Mouse (Mus musculus) heart, embryonic 12.5 days (tissue): ENCODE measurements around the gene Ctf2. TPM values are rescaled to one million over a fixed set of nuclear protein-coding genes. Genes with fewer than 3 reads are reported as not detected.

Source experiments
- ATAC-seq: fragments of 200-750 bp; cut with Nextera tagmentation; 2 replicates; pipeline ENCODE4 v1.8.0; 2017; ENCODE audit warnings: moderate TSS enrichment, moderate library complexity; ENCODE audit not compliant: insufficient number of reproducible peaks, low FRiP score
- H3K27ac ChIP-seq: fragments of 300-500 bp; sonication (generic); 2 replicates; pipeline ENCODE4 v1.5.1; 2016; ENCODE audit warnings: mild to moderate bottlenecking, moderate library complexity; ENCODE audit not compliant: poor library complexity, severe bottlenecking
- H3K27me3 ChIP-seq: fragments of 300-500 bp; sonication (generic); replicated peaks from 2 replicates; pipeline ENCODE4 v1.6.1; 2016; ENCODE audit warnings: mild to moderate bottlenecking, moderate library complexity
- H3K36me3 ChIP-seq: fragments of 300-500 bp; sonication (generic); 2 replicates; pipeline ENCODE4 v1.6.1; 2016; ENCODE audit warnings: mild to moderate bottlenecking, moderate library complexity
- H3K4me1 ChIP-seq: fragments of 300-500 bp; sonication (generic); replicated peaks from 2 replicates; pipeline ENCODE4 v1.6.1; 2016; ENCODE audit warnings: mild to moderate bottlenecking
- H3K4me2 ChIP-seq: fragments of 300-500 bp; sonication (generic); 2 replicates; pipeline ENCODE4 v1.6.1; 2016; ENCODE audit warnings: mild to moderate bottlenecking, moderate library complexity
- H3K4me3 ChIP-seq: fragments of 300-500 bp; sonication (generic); 2 replicates; pipeline ENCODE4 v1.5.1; 2016; ENCODE audit warnings: mild to moderate bottlenecking
- H3K9ac ChIP-seq: fragments of 300-500 bp; sonication (generic); 2 replicates; pipeline ENCODE4 v1.6.1; 2016; ENCODE audit warnings: mild to moderate bottlenecking, moderate library complexity
- H3K9me3 ChIP-seq: fragments of 300-500 bp; sonication (generic); replicated peaks from 2 replicates; pipeline ENCODE4 v1.6.1; 2016; ENCODE audit warnings: mild to moderate bottlenecking, moderate library complexity
- WGBS: fragments of 180-500 bp; shearing (Covaris S2); methylation state at CpG from one replicate; pipeline ENCODE4 v1.1.7; 2016; 5-methylcytosine and 5-hydroxymethylcytosine counted together
- polyA plus RNA-seq: library from polyadenylated mRNA; unstranded; fragments of >200 nt; fragmentation: Nextera tagmentation; extraction: Ambion mirVana; gene quantifications from 2 replicates; pipeline ENCODE4 v1.2.1, GENCODE M21; 2016

Gene Ctf2
- polyA plus RNA-seq, 1 experiment from 2014 or later: not detected

DNA sequence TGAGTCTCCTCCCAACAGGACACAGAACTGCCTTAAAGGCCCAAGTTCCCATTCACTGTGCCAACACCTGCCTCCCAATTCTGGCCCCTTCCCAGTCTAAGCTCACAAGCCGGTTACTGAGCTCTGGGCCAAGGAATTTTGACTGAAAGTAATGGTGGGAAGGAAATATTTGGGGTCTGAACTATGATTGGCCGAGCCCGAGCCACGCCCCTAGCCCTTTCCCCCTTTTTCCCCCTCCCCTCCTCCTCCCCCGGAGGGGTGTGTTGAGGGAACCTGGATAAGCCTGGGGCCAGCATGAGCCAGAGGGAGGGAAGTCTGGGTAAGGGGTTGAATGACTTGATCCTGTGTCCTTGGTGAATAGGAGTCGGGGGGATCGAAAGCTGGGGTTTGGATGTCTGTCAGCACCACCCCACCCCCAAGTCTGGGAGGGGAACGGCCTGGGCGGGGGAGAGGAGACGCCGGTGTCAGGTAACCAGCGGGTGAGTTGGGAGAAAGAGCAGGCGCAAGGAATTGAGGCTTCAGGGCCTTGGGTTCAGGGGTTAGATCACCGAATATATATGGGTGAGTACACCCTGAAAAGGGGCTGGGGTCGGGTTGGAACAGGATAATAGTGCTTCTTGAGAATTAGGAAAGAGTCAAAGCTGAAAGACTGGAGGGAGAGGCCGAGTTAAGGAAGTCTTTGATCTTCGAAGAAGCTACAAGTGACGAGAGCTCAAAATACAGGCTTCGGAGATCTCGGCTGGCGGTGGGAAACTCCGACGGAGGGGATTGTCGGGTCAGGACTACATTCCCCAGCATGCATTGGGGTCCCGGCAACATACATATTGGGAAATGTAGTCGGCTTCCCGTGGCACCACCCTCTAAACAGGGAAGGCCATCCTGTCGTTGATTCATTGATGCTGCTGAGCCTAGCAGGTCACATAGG lies 19.2 kb downstream of the Ctf2 start, which contains the start of gene Ctf1:
TSS of gene Ctf1 (plus strand) at position 276 of the 925 bp plus-strand sequence.
- no peaks in the 10 kb centered on the region for H3K9me3 ChIP-seq
- peak within 1 kb of the TSS; percentile 40 for H3K4me3 ChIP-seq
- peaks cover 26% of the 10 kb centered on the region for H3K4me1 ChIP-seq
- H3K4me2 ChIP-seq: peak within 1 kb of the TSS; percentile 64
- H3K27me3 ChIP-seq: peaks cover 22% of the 10 kb centered on the region; the same call in 1 of the 2 replicates
- H3K9ac ChIP-seq: peak within 1 kb of the TSS; percentile 50
- WGBS: 2% methylated on average over 28 of the region's 28 CpGs
- no peaks in the 10 kb centered on the region for H3K36me3 ChIP-seq
- peak; percentile 39; the same call in 1 of the 2 replicates for ATAC-seq
- peak within 1 kb of the TSS; percentile 55 for H3K27ac ChIP-seq

DNA sequence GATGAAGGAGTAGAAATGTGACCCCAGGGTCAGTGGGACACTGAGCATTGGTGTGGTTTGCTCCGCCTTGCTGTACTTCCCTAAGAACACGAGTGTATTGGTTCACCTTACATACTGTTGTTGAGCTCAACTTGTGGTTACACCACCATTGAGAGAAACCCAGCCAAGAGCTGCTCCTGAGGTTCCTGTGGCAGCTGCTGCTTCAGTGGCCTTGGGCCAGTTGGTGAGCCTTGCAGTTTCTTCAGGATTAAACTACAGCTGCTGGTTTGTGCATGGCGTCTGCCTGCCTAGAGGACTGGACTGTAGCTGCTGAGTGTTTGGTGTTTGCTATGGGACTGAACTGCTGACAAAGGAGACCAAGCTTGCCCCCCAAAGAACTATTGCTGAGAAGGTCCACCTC lies 20.5 kb downstream of the Ctf2 start:
- H3K4me2 ChIP-seq: no peak overlapping the region
- ATAC-seq: no peak
- WGBS: 75% methylated on average over 3 of the region's 3 CpGs

DNA sequence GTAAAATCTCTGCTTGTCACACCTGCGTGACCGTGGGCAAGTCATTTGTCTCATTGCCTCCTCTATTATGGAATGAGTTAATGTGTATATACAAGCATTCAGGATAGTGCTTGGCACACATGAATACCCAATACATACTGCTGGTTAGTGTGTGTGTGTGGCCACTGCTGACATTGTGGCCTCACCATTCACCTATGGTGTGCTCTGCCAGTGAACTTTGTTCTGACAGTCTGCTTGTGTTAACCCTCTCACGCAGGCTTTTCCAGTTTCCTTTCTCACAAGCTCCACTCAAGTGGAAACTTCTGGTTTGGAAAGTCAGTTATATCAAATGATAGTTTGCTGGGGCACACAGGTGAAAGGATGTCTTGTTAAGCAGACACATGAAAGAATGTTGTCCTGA lies 20.9 kb downstream of the Ctf2 start:
- no peak for ATAC-seq
- Histone ChIP-seq H3K27ac (no peak overlapping the region), H3K4me1 (peaks cover 29% of the 10 kb centered on the region), H3K4me3 (no peak overlapping the region), H3K9me3 (no peaks in the 10 kb centered on the region), H3K9ac (no peak overlapping the region), H3K4me2 (no peak overlapping the region), H3K27me3 (peaks cover 10% of the 10 kb centered on the region; the same call in 1 of the 2 replicates), H3K36me3 (peaks cover 6% of the 10 kb centered on the region)
- 86% methylated on average over 3 of the region's 3 CpGs for WGBS

More for the DNA sequence above, 20.5 kb downstream of the Ctf2 start:
- H3K9me3 ChIP-seq: no peaks in the 10 kb centered on the region
- H3K27ac ChIP-seq: no peak overlapping the region
- H3K36me3 ChIP-seq: peaks cover 1% of the 10 kb centered on the region
- H3K4me3 ChIP-seq: no peak overlapping the region
- peaks cover 14% of the 10 kb centered on the region; the same call in 1 of the 2 replicates for H3K27me3 ChIP-seq
- H3K4me1 ChIP-seq: peaks cover 29% of the 10 kb centered on the region
- H3K9ac ChIP-seq: no peak overlapping the region

- Histone ChIP-seq H3K4me2 (peak overlapping the region; percentile 72), H3K27me3 (no peaks in the 10 kb centered on the region), H3K27ac (no peak overlapping the region), H3K9ac (no peak overlapping the region; the same call in 1 of the 2 replicates), H3K36me3 (peaks cover 21% of the 10 kb centered on the region), H3K9me3 (no peaks in the 10 kb centered on the region), H3K4me3 (peak overlapping the region; percentile 74), H3K4me1 (peaks cover 29% of the 10 kb centered on the region)
- WGBS: 76% methylated on average over 5 of the region's 5 CpGs
- ATAC-seq: no peak
Observed at GRCm38 (mm10) chr7:127709261-127709979, 22.5 kb downstream of the Ctf2 start.

DNA sequence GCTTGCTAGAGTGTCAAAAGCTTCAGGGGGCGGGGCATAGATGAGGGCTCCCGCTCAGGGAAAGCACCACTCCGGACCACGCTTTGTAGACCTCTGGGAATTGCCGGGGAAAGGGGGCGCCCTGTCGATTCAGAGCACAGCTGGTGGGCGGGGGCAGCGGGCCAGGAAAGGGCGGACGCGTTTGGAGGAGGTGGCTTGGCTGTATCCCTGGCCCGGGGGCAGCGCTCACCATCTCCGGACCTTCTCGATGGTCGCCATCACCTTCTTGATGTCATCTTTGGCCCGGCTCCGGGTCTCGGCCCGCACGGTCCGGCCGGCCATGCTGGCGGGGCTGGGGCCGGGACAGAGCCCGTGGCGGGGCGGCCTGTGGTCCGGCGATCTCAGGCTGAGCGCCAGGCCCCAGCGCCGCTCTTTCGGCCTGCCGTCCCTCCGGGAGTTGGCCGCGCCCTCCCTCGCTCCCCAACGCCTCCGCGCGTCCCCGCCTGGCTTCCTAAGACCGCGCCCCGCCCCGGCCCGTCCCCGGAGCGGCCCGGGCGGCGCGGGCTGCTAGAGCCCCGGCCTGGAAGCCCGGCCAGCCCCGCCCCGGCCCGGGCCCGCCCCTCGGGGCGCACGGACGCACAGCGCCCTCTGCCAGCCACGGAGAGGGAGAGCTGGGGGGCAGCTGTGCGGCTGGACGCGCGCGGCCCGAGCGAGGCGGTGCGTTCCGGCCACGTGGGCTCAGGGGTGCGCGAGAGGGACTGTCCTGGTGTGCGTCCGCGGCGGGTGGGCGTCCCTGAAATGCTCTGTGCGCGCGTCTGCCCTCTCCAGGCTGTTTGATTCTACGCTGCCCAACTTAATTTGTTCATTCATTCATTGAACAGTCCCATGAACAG lies 23.5 kb downstream of the Ctf2 start, which contains the start of gene Bcl7c:
TSS of gene Bcl7c (minus strand) at position 727 of the 872 bp plus-strand sequence.
- no peaks in the 10 kb centered on the region for H3K27me3 ChIP-seq
- under 1% methylated on average over 84 of the region's 90 CpGs for WGBS
- peaks cover 31% of the 10 kb centered on the region for H3K36me3 ChIP-seq
- peak within 1 kb of the TSS; percentile 97 for H3K27ac ChIP-seq
- no peaks in the 10 kb centered on the region for H3K9me3 ChIP-seq
- peak; percentile 94 for ATAC-seq
- H3K4me1 ChIP-seq: peaks cover 29% of the 10 kb centered on the region
- peak within 1 kb of the TSS; percentile 72 for H3K4me2 ChIP-seq
- H3K4me3 ChIP-seq: peak within 1 kb of the TSS; percentile 74
- peak within 1 kb of the TSS; percentile 82 for H3K9ac ChIP-seq

DNA sequence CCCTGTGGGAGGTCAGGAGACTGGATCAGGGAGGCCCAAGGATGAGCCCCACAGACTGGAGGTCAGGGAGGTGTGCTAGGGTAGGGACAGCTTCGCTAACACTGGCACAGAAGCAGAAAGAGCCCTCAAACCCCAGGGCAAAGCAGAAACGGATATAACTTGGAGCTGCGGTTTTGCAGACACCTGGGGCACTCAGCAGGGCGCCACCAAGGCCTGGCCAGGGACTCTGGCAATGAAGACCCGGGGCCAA lies 24.1 kb downstream of the Ctf2 start:
- H3K27ac ChIP-seq: peak overlapping the region; percentile 97
- H3K9ac ChIP-seq: peak overlapping the region; percentile 82
- peak overlapping the region; percentile 74 for H3K4me3 ChIP-seq
- under 1% methylated on average over 5 of the region's 5 CpGs for WGBS
- no peak for ATAC-seq
- peaks cover 36% of the 10 kb centered on the region for H3K36me3 ChIP-seq
- H3K27me3 ChIP-seq: no peaks in the 10 kb centered on the region
- H3K4me1 ChIP-seq: peaks cover 28% of the 10 kb centered on the region
- peak overlapping the region; percentile 72 for H3K4me2 ChIP-seq
- no peaks in the 10 kb centered on the region for H3K9me3 ChIP-seq

DNA sequence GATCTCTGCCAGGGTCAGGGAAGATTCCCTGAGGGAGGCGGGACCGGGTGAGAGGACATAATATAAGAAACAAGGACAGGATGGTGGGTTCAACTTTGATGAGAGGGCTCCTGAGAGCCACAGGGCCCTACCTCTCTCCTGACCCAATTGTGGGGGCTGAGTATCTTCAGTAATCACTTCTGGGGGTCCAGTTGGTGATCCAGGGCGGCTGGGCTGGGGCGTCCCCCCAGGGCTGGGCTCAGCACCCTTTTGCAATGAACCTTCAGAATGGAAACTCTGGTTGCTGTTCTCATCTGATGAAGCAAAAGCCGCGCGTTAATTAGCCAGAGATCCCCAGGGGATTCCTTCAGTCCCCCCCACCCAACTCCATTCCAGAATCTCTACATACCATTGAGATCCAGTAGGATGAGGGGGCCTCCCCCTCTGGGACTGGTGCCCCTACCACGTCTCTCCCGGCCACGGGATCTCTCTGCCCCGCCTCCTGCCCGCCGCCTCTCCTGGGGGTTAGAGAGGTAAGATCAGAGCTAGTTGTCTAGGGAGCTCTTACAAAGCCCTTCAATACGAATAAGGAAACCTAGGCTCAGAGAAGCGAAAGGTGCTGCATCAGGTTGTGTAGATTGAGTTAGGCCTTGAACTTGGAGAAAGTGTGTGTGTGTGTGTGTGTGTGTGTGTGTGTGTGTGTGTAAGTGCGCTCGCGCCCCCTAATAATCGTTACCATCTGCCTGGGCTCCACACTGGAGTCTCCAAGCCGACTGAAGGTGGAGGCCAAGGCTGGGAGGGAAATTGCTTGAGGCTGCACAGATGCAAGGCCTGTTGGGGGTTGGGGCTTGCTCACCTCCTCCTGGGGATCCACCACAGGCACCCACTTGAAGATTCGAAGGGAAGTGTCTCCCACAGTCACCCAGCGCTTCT lies 24.7 kb downstream of the Ctf2 start:
- H3K4me1 ChIP-seq: peaks cover 22% of the 10 kb centered on the region
- H3K36me3 ChIP-seq: peaks cover 39% of the 10 kb centered on the region
- H3K4me2 ChIP-seq: peak overlapping the region; percentile 72
- WGBS: 26% methylated on average over 22 of the region's 22 CpGs
- H3K9me3 ChIP-seq: no peaks in the 10 kb centered on the region
- no peak for ATAC-seq
- H3K27me3 ChIP-seq: no peaks in the 10 kb centered on the region
- peak overlapping the region; percentile 74 for H3K4me3 ChIP-seq
- peak overlapping the region; percentile 82 for H3K9ac ChIP-seq
- H3K27ac ChIP-seq: peak overlapping the region; percentile 97

DNA sequence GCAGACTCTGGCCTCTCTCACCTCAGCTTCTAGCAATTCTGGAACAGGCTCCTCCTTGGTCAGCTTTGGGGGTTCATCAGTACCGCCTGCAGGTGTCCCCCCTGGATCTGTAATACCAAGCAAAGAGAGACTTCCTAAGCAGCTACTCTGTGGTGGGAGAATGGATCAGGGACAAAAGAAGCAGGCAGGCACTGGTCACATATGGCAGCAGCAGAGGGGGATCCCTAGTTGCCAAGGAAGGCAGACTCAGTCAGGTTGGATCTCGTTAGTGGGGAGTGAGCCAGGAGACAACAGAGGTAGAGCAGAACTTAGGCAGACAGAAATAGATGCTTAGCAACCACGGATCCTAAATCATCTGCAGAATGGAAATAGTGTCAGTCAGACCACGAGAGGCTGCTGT lies 26.3 kb downstream of the Ctf2 start:
- H3K27ac ChIP-seq: no peak overlapping the region
- no peaks in the 10 kb centered on the region for H3K9me3 ChIP-seq
- no peak overlapping the region for H3K9ac ChIP-seq
- no peak for ATAC-seq
- H3K36me3 ChIP-seq: peaks cover 42% of the 10 kb centered on the region
- H3K4me1 ChIP-seq: peaks cover 17% of the 10 kb centered on the region
- H3K4me3 ChIP-seq: no peak overlapping the region
- 82% methylated on average over 4 of the region's 4 CpGs for WGBS
- no peaks in the 10 kb centered on the region for H3K27me3 ChIP-seq
- H3K4me2 ChIP-seq: no peak overlapping the region

- ATAC-seq: no peak
- no peak overlapping the region for H3K4me2 ChIP-seq
- 82% methylated on average over 6 of the region's 6 CpGs for WGBS
- H3K4me3 ChIP-seq: no peak overlapping the region
- peaks cover 17% of the 10 kb centered on the region for H3K4me1 ChIP-seq
- H3K9ac ChIP-seq: no peak overlapping the region
- H3K9me3 ChIP-seq: no peaks in the 10 kb centered on the region
- no peaks in the 10 kb centered on the region for H3K27me3 ChIP-seq
- H3K27ac ChIP-seq: no peak overlapping the region
- H3K36me3 ChIP-seq: peaks cover 50% of the 10 kb centered on the region
Observed at GRCm38 (mm10) chr7:127704598-127704997, 27.4 kb downstream of the Ctf2 start.
